ENCODE assay signal across 15 mouse cellular contexts in genomic region chr3:43155643-43156042, GRCm38 (mm10).
"Had no signal": no experiment of that assay in that cellular context is flagged by ENCODE, and none has a peak within 500 bp of the region (broad histone marks: within the 10 kb centered on the region; RNA-seq: fewer than 3 reads in every experiment).

No protein-coding gene starts in this region.

- H3K27ac ChIP-seq: hindbrain, postnatal 0 days; limb, embryonic 15.5 days; liver, embryonic 12.5 days; midbrain, embryonic 10.5 days; neural tube, embryonic 15.5 days had no signal

- H3K4me3 ChIP-seq: limb, embryonic 15.5 days; liver, embryonic 12.5 days; midbrain, embryonic 10.5 days; myocyte; neural tube, embryonic 15.5 days had no signal

- DNase-seq: kidney, adult 18-20 months; kidney, postnatal 10 days; kidney, postnatal 4 days; lung, embryonic 14.5 days; lung, postnatal 10 days; lung, postnatal 4 days; midbrain, embryonic 14.5 days; thymus, adult 18-20 months; thymus, postnatal 14 days had no signal
